Mouse (Mus musculus): ENCODE data around the gene Gdf5. TPM values are rescaled to one million over a fixed set of nuclear protein-coding genes. Genes with fewer than 3 reads are reported as not detected.

The Gdf5 gene
- 3.3 and 3.8 TPM in 2 replicates for polyA plus RNA-seq (2014; fragmentation: Nextera tagmentation; extraction: Ambion mirVana)

- Histone ChIP-seq H3K36me3 (ENCODE audit: control insufficient read depth, insufficient read depth, low read length) (no peaks in the 10 kb centered on the region), H3K27me3 (replicated peaks; ENCODE audit: control insufficient read depth, insufficient read depth, low read length) (no peaks in the 10 kb centered on the region; the same call in 1 of the 2 replicates), H3K9me3 (ENCODE audit: control insufficient read depth, low read length) (no peaks in the 10 kb centered on the region), H3K9ac (ENCODE audit: low read depth, low read length) (peak within 1 kb of the TSS; percentile 54), H3K27ac (replicated peaks; ENCODE audit: low read depth, low read length) (peak within 1 kb of the TSS; percentile 46; the same call in 1 of the 2 replicates), H3K4me2 (ENCODE audit: low read depth, low read length) (peak within 1 kb of the TSS; percentile 50), H3K4me3 (ENCODE audit: low read depth, low read length) (peak within 1 kb of the TSS; percentile 14), H3K4me1 (ENCODE audit: control insufficient read depth, insufficient read depth, low read length) (peaks cover 36% of the 10 kb centered on the region)
- WGBS: 20% methylated on average over 12 of the region's 13 CpGs
- ATAC-seq (ENCODE audit: low read depth) (peak; percentile 58), DNase-seq (ENCODE audit: low spot score) (peak; percentile 75)
Observed at GRCm38 (mm10) chr2:155945124-155945523, at the start of gene Gdf5. TSS of gene Gdf5 (minus strand) at chr2:155945367.

- H3K9ac ChIP-seq (ENCODE audit: low read depth, low read length): no peak overlapping the region
- ATAC-seq (ENCODE audit: low read depth) (no peak), DNase-seq (ENCODE audit: low spot score) (peak; percentile 8)
- H3K36me3 ChIP-seq (ENCODE audit: control insufficient read depth, insufficient read depth, low read length): peaks cover 96% of the 10 kb centered on the region
- no peak overlapping the region for H3K27ac ChIP-seq (replicated peaks; ENCODE audit: low read depth, low read length)
- no peak overlapping the region for H3K4me3 ChIP-seq (ENCODE audit: low read depth, low read length)
- H3K4me1 ChIP-seq (ENCODE audit: control insufficient read depth, insufficient read depth, low read length): no peaks in the 10 kb centered on the region
- no peaks in the 10 kb centered on the region for H3K9me3 ChIP-seq (ENCODE audit: control insufficient read depth, low read length)
- H3K27me3 ChIP-seq (replicated peaks; ENCODE audit: control insufficient read depth, insufficient read depth, low read length): no peaks in the 10 kb centered on the region
- H3K4me2 ChIP-seq (ENCODE audit: low read depth, low read length): no peak overlapping the region
- WGBS: 82% methylated on average over 14 of the region's 14 CpGs
Observed at GRCm38 (mm10) chr2:155991863-155992321, 46.7 kb upstream of the Gdf5 start.

- H3K4me1 ChIP-seq (ENCODE audit: control insufficient read depth, insufficient read depth, low read length): no peaks in the 10 kb centered on the region
- no peak overlapping the region for H3K9ac ChIP-seq (ENCODE audit: low read depth, low read length)
- H3K27ac ChIP-seq (replicated peaks; ENCODE audit: low read depth, low read length): no peak overlapping the region
- no peak overlapping the region for H3K4me3 ChIP-seq (ENCODE audit: low read depth, low read length)
- H3K4me2 ChIP-seq (ENCODE audit: low read depth, low read length): no peak overlapping the region
- 94% methylated on average over 10 of the region's 10 CpGs for WGBS
- no peak for ATAC-seq (ENCODE audit: low read depth)
- no peak for DNase-seq (ENCODE audit: low spot score)
- H3K9me3 ChIP-seq (ENCODE audit: control insufficient read depth, low read length): no peaks in the 10 kb centered on the region
- peaks cover 96% of the 10 kb centered on the region for H3K36me3 ChIP-seq (ENCODE audit: control insufficient read depth, insufficient read depth, low read length)
- H3K27me3 ChIP-seq (replicated peaks; ENCODE audit: control insufficient read depth, insufficient read depth, low read length): no peaks in the 10 kb centered on the region
Observed at GRCm38 (mm10) chr2:155991151-155991550, 46.0 kb upstream of the Gdf5 start.

GRCm38 (mm10) chr2:155989085-155989484 is 43.9 kb upstream of the Gdf5 start:
- DNase-seq (ENCODE audit: low spot score): peak; percentile 12
- Histone ChIP-seq H3K9me3 (ENCODE audit: control insufficient read depth, low read length) (no peaks in the 10 kb centered on the region), H3K4me2 (ENCODE audit: low read depth, low read length) (no peak overlapping the region), H3K4me1 (ENCODE audit: control insufficient read depth, insufficient read depth, low read length) (no peaks in the 10 kb centered on the region), H3K36me3 (ENCODE audit: control insufficient read depth, insufficient read depth, low read length) (peaks cover 96% of the 10 kb centered on the region), H3K27me3 (replicated peaks; ENCODE audit: control insufficient read depth, insufficient read depth, low read length) (no peaks in the 10 kb centered on the region), H3K4me3 (ENCODE audit: low read depth, low read length) (no peak overlapping the region), H3K9ac (ENCODE audit: low read depth, low read length) (no peak overlapping the region), H3K27ac (replicated peaks; ENCODE audit: low read depth, low read length) (no peak overlapping the region)
- no peak for ATAC-seq (ENCODE audit: low read depth)
- 70% methylated on average over 4 of the region's 4 CpGs for WGBS

- Histone ChIP-seq H3K27me3 (replicated peaks; ENCODE audit: control insufficient read depth, insufficient read depth, low read length) (no peaks in the 10 kb centered on the region), H3K27ac (replicated peaks; ENCODE audit: low read depth, low read length) (no peak overlapping the region), H3K4me1 (ENCODE audit: control insufficient read depth, insufficient read depth, low read length) (no peaks in the 10 kb centered on the region), H3K9me3 (ENCODE audit: control insufficient read depth, low read length) (no peaks in the 10 kb centered on the region), H3K4me2 (ENCODE audit: low read depth, low read length) (no peak overlapping the region), H3K9ac (ENCODE audit: low read depth, low read length) (no peak overlapping the region), H3K4me3 (ENCODE audit: low read depth, low read length) (no peak overlapping the region), H3K36me3 (ENCODE audit: control insufficient read depth, insufficient read depth, low read length) (peaks cover 96% of the 10 kb centered on the region)
- DNase-seq (ENCODE audit: low spot score): no peak
- WGBS: 90% methylated on average over 6 of the region's 6 CpGs
- no peak for ATAC-seq (ENCODE audit: low read depth)
Observed at GRCm38 (mm10) chr2:155987131-155987530, 42.0 kb upstream of the Gdf5 start.

- H3K9me3 ChIP-seq (ENCODE audit: control insufficient read depth, low read length): no peaks in the 10 kb centered on the region
- no peaks in the 10 kb centered on the region for H3K27me3 ChIP-seq (replicated peaks; ENCODE audit: control insufficient read depth, insufficient read depth, low read length)
- peaks cover 96% of the 10 kb centered on the region for H3K36me3 ChIP-seq (ENCODE audit: control insufficient read depth, insufficient read depth, low read length)
- no peak for ATAC-seq (ENCODE audit: low read depth)
- no peak overlapping the region for H3K4me3 ChIP-seq (ENCODE audit: low read depth, low read length)
- H3K27ac ChIP-seq (replicated peaks; ENCODE audit: low read depth, low read length): no peak overlapping the region
- 84% methylated on average over 7 of the region's 7 CpGs for WGBS
- H3K9ac ChIP-seq (ENCODE audit: low read depth, low read length): no peak overlapping the region
- no peaks in the 10 kb centered on the region for H3K4me1 ChIP-seq (ENCODE audit: control insufficient read depth, insufficient read depth, low read length)
- no peak for DNase-seq (ENCODE audit: low spot score)
- no peak overlapping the region for H3K4me2 ChIP-seq (ENCODE audit: low read depth, low read length)
Observed at GRCm38 (mm10) chr2:155985776-155986175, 40.6 kb upstream of the Gdf5 start.

GRCm38 (mm10) chr2:155979328-155979991 is 34.3 kb upstream of the Gdf5 start:
- Histone ChIP-seq H3K9me3 (ENCODE audit: control insufficient read depth, low read length) (no peaks in the 10 kb centered on the region), H3K9ac (ENCODE audit: low read depth, low read length) (no peak overlapping the region), H3K27ac (replicated peaks; ENCODE audit: low read depth, low read length) (no peak overlapping the region; the same call in 1 of the 2 replicates), H3K4me1 (ENCODE audit: control insufficient read depth, insufficient read depth, low read length) (no peaks in the 10 kb centered on the region), H3K36me3 (ENCODE audit: control insufficient read depth, insufficient read depth, low read length) (peaks cover 96% of the 10 kb centered on the region), H3K4me2 (ENCODE audit: low read depth, low read length) (no peak overlapping the region), H3K27me3 (replicated peaks; ENCODE audit: control insufficient read depth, insufficient read depth, low read length) (no peaks in the 10 kb centered on the region), H3K4me3 (ENCODE audit: low read depth, low read length) (no peak overlapping the region)
- 81% methylated on average over 5 of the region's 5 CpGs for WGBS
- peak; percentile 51 for DNase-seq (ENCODE audit: low spot score)
- no peak for ATAC-seq (ENCODE audit: low read depth)

GRCm38 (mm10) chr2:155974087-155974731 is 29.0 kb upstream of the Gdf5 start:
- no peak overlapping the region for H3K9ac ChIP-seq (ENCODE audit: low read depth, low read length)
- no peaks in the 10 kb centered on the region for H3K27me3 ChIP-seq (replicated peaks; ENCODE audit: control insufficient read depth, insufficient read depth, low read length)
- DNase-seq (ENCODE audit: low spot score) (no peak), ATAC-seq (ENCODE audit: low read depth) (no peak)
- H3K9me3 ChIP-seq (ENCODE audit: control insufficient read depth, low read length): no peaks in the 10 kb centered on the region
- WGBS: 75% methylated on average over 14 of the region's 14 CpGs
- H3K4me1 ChIP-seq (ENCODE audit: control insufficient read depth, insufficient read depth, low read length): no peaks in the 10 kb centered on the region
- H3K4me3 ChIP-seq (ENCODE audit: low read depth, low read length): no peak overlapping the region
- H3K4me2 ChIP-seq (ENCODE audit: low read depth, low read length): no peak overlapping the region
- no peak overlapping the region for H3K27ac ChIP-seq (replicated peaks; ENCODE audit: low read depth, low read length)
- peaks cover 91% of the 10 kb centered on the region for H3K36me3 ChIP-seq (ENCODE audit: control insufficient read depth, insufficient read depth, low read length)

All from embryonic facial prominence, embryonic 14.5 days (tissue).